Mouse (Mus musculus): ENCODE measurements at regions not wholly inside any gene's neighbourhood (a gene's known extent, or its start where the extent isn't known, plus 50 kb on each side); places are given as distances from the start of the nearest gene placed in this dataset.
A peak's percentile ranks its signal among the peaks of the same experiment; 100 is the strongest.
"Not testable (repeated sequence)": the region's sequence is repeated elsewhere in the genome, so short reads cannot be mapped to it uniquely, and the experiment has no call there.

GRCm38 (mm10) chr3:7079073-7079472 lies 458.8 kb upstream of the 1700008P02Rik start:
- no peak for DNase-seq (ENCODE audit: extremely low spot score, low spot score)

GRCm38 (mm10) chr3:7076850-7077249 lies 456.6 kb upstream of the 1700008P02Rik start:
- DNase-seq (ENCODE audit: extremely low spot score, low spot score): no peak

- no peak for DNase-seq (ENCODE audit: extremely low spot score, low spot score)
Observed at GRCm38 (mm10) chr3:7074488-7074887, 454.2 kb upstream of the 1700008P02Rik start.

GRCm38 (mm10) chr3:7041372-7042057 lies 421.3 kb upstream of the 1700008P02Rik start:
- no peak for DNase-seq (ENCODE audit: extremely low spot score, low spot score)

- DNase-seq (ENCODE audit: extremely low spot score, low spot score): no peak
Observed at GRCm38 (mm10) chr3:7035833-7036232, 415.6 kb upstream of the 1700008P02Rik start.

- DNase-seq (ENCODE audit: extremely low spot score, low spot score): peak; percentile 48
Observed at GRCm38 (mm10) chr3:7027845-7028244, 407.6 kb upstream of the 1700008P02Rik start.

- no peak for DNase-seq (ENCODE audit: extremely low spot score, low spot score)
Observed at GRCm38 (mm10) chr3:7014345-7014973, 394.2 kb upstream of the 1700008P02Rik start.

- no peak for DNase-seq (ENCODE audit: extremely low spot score, low spot score)
Observed at GRCm38 (mm10) chr3:7013516-7013915, 393.3 kb upstream of the 1700008P02Rik start.

- DNase-seq (ENCODE audit: extremely low spot score, low spot score): peak; percentile 30
Observed at GRCm38 (mm10) chr3:7010294-7011087, 390.2 kb upstream of the 1700008P02Rik start.

- DNase-seq (ENCODE audit: extremely low spot score, low spot score): no peak
Observed at GRCm38 (mm10) chr3:7008671-7009217, 388.5 kb upstream of the 1700008P02Rik start.

- no peak for DNase-seq (ENCODE audit: extremely low spot score, low spot score)
Observed at GRCm38 (mm10) chr3:7007811-7008359, 387.6 kb upstream of the 1700008P02Rik start.

GRCm38 (mm10) chr3:6991735-6992134 lies 371.5 kb upstream of the 1700008P02Rik start:
- DNase-seq (ENCODE audit: extremely low spot score, low spot score): not testable (repeated sequence)

GRCm38 (mm10) chr3:6984918-6985317 lies 364.7 kb upstream of the 1700008P02Rik start:
- DNase-seq (ENCODE audit: extremely low spot score, low spot score): no peak

GRCm38 (mm10) chr3:6957681-6958080 lies 337.4 kb upstream of the 1700008P02Rik start:
- DNase-seq (ENCODE audit: extremely low spot score, low spot score): no peak

- DNase-seq (ENCODE audit: extremely low spot score, low spot score): no peak
Observed at GRCm38 (mm10) chr3:6932535-6933103, 312.4 kb upstream of the 1700008P02Rik start.

- DNase-seq (ENCODE audit: extremely low spot score, low spot score): peak; percentile 25
Observed at GRCm38 (mm10) chr3:6926737-6927136, 306.5 kb upstream of the 1700008P02Rik start.

- not testable (repeated sequence) for DNase-seq (ENCODE audit: extremely low spot score, low spot score)
Observed at GRCm38 (mm10) chr3:6922647-6923046, 302.4 kb upstream of the 1700008P02Rik start.

- no peak for DNase-seq (ENCODE audit: extremely low spot score, low spot score)
Observed at GRCm38 (mm10) chr3:6920253-6920652, 300.0 kb upstream of the 1700008P02Rik start.

GRCm38 (mm10) chr3:6887936-6888335 lies 267.7 kb upstream of the 1700008P02Rik start:
- no peak for DNase-seq (ENCODE audit: extremely low spot score, low spot score)

GRCm38 (mm10) chr3:6887053-6887700 lies 266.9 kb upstream of the 1700008P02Rik start:
- no peak for DNase-seq (ENCODE audit: extremely low spot score, low spot score)

Measured in neural tube, embryonic 10.5 days (tissue).